Mouse (Mus musculus) gastrocnemius, adult 2 months (tissue): ENCODE measurements around the gene Ipcef1. TPM values are rescaled to one million over a fixed set of nuclear protein-coding genes. Genes with fewer than 3 reads are reported as not detected.

Source experiments
- DNase-seq: peaks from one replicate; pipeline ENCODE4 v3.0.0; 2022
- H3K27ac ChIP-seq: fragments of 200-600 bp; 2 replicates; pipeline ENCODE4 v1.8.1; 2022; ENCODE audit warnings: mild to moderate bottlenecking
- H3K4me3 ChIP-seq: fragments of 200-600 bp; 2 replicates; pipeline ENCODE4 v1.8.1; 2022; ENCODE audit warnings: mild to moderate bottlenecking, moderate library complexity
- CTCF ChIP-seq: fragments of 200-600 bp; IDR thresholded peaks from 2 replicates; pipeline ENCODE4 v1.8.1; 2022; ENCODE audit warnings: antibody characterized with exemption, mild to moderate bottlenecking, moderate library complexity
- intact Hi-C: fragments of 180-260 bp; cut with DNase I; formaldehyde crosslinking; loops from one replicate; pipeline ENCODE4 v1.15.1; 2025
- long read RNA-seq, 2 experiments: library from polyadenylated mRNA; stranded (forward); transcript quantifications; one replicate each; pipeline ENCODE4 v2.0.0; 2021
- total RNA-seq, 2 experiments: library from RNA; stranded (reverse); gene quantifications; 2 replicates each; pipeline ENCODE4 v1.2.3; 2021

The Ipcef1 gene
- total RNA-seq = not detected
- long read RNA-seq, experiment 1 = 0 reads
- long read RNA-seq, experiment 2 = 0 reads

DNA sequence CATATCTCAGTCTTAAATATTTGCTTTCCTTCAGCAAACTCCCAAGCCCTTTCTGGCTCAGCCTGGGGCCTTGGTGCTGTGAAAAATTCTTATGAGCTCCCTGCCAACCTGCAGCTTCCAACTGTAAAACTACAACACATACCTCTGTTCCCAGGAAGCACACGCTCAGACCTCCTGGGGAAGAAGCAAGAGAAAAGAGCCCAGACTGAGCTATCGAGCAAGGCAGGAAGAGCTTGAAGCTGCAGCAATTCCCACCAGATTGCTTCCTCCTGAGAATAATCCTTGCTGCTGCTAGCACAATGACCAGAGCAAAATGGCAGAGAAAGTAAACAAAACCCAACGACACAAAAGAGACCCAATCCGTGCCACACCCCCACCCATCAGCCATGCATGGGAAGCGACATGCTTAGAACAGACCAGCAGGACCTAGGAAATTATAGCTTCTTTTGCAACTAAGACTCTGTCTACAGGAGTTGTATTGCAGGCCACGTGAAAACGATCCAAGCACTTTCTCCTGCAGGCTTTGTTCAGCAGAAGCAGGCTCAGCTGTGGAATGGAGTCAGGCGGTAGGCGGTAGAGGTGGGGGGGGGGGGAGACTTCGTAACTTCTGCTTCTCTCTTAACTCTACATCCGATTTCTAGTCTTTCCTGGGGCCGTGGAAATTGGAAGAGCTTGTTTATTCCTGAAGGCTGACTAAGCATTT is at the start of gene Ipcef1:
Gene Ipcef1 (minus strand): TSS at position 164 of the 703 bp plus-strand sequence.
- Histone ChIP-seq H3K4me3 (no peak within 1 kb of the TSS), H3K27ac (no peak within 1 kb of the TSS)
- no peak for TF ChIP-seq CTCF
- no peak for DNase-seq
- intact Hi-C loops = no loop called here

DNA sequence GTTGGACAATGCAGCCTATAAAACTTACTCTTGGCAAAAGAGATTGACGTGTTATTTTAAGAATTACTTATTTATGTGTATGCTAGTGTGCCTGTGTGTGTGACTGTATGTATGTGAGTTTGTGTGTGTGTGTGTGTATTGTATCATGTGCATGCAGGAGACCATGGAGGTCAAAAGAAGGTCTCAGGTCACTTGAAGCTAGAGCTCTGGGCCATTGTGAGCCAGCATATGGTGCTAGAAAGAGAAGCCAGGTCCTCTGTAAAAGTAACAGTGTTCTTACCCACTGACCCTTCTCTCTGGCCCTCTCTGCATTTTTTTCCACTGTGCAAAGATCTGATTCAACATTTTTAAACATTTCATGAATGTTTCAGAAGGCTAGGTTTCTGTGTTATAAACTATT is 25.7 kb upstream of the Ipcef1 start:
- no peak for DNase-seq
- H3K4me3 ChIP-seq = no peak overlapping the region
- intact Hi-C loops = loop anchor here (2.0 kb wide), 1 partner anchor 193 kb away; no protein-coding TSS in a partner anchor
- no peak for TF ChIP-seq CTCF
- no peak overlapping the region for H3K27ac ChIP-seq

DNA sequence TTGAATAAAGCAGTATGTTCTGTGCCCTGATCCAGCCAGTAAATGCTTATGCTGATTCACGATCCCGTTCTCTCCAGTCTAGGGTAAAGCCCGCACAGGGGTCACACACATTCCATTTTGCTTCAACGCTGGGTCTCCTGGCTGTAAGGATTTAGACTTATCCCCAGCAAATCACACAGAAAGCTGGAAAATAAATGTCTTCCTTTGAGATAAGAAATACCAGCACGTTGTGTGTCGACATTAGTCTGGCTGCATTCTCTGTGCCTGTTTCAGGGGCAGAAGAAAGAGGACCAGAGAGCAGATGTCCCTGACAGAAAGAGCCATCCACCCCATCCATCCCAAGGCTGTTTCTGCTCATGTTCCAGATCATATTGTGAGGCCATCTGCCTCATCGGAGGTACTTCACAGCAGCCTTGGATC is 25.1 kb upstream of the Ipcef1 start:
- intact Hi-C loops = loop anchor here (2.0 kb wide), 1 partner anchor 193 kb away; no protein-coding TSS in a partner anchor
- DNase-seq = no peak
- no peak for TF ChIP-seq CTCF
- no peak overlapping the region for H3K27ac ChIP-seq
- no peak overlapping the region for H3K4me3 ChIP-seq

DNA sequence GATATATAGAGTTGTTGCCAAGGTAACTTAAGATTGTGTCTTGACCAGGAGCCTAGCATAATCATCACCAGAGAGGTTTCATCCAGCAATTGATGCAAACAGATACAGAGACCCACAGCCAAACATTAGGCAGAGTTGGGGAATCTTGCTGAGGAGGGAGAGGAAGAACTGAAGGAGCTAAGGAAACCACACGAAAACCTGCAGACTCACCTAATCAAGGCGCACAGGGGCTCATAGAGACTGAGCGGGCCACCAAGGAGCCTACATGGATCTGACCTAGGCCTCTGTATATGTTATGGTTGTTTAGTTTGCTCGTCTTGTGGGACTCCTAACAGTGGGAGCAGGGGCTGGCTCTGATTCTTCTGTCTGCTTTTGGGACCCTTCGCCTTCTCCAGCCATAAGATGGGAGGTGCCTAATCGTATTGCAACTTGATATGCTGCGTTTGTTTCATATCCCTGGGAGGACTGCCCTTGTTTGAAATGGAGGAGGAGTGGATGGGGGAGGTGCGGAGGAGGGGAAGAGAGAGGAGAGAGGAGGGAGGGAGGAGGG is 24.5 kb upstream of the Ipcef1 start:
- no peak for TF ChIP-seq CTCF
- Histone ChIP-seq H3K4me3 (peak overlapping the region; percentile 40; the same call in 1 of the 2 replicates), H3K27ac (peak overlapping the region; percentile 40; the same call in 1 of the 2 replicates)
- intact Hi-C loops = loop anchor here (2.0 kb wide), 1 partner anchor 192 kb away; no protein-coding TSS in a partner anchor
- no peak for DNase-seq

DNA sequence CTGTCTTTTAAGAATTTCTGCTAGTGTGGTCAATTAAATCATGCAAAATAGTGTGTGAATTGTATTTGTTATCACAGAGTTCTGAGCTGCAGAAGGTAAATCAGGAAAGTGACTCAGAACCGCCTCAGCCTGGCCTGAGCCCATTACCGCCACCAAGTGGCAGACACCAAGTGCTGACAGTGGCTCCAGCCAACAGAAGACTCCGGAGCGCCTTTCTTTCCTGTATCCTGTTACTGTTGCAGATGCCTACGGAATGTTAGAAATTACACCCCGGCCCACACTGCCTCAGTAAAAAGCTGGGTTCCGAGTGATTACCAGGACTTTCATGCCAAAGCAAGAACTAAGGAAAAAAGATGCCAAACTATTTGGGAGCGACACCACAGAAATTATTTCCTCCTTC is 23.9 kb upstream of the Ipcef1 start:
- H3K27ac ChIP-seq = peak overlapping the region; percentile 40; the same call in 1 of the 2 replicates
- peak; percentile 96 for TF ChIP-seq CTCF

DNA sequence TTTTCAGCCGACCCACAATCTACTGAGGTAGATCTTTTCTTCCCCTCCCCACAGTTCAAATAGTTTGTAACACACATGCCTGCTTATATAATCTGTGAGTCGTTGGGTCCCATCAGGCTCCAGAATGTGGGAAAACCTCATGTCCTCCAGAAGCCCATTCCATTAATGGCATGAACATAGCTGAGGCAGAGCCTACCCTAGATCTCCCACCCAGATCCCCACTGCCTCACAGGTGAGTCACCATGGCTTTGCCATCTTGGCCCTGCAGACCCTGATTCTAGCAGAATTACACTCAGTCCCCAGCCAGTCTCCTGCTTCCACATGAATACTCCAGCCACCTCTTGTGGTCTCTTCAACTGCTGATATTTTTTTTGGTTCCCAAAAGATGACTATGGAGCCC is 23.4 kb upstream of the Ipcef1 start:
- intact Hi-C loops = loop anchor here (2.0 kb wide), 1 partner anchor 191 kb away; no protein-coding TSS in a partner anchor
- Histone ChIP-seq H3K4me3 (no peak overlapping the region), H3K27ac (no peak overlapping the region)
- DNase-seq = no peak
- TF ChIP-seq CTCF = no peak

More for the DNA sequence above, 23.9 kb upstream of the Ipcef1 start:
- DNase-seq = peak; percentile 81
- intact Hi-C loops = loop anchor here (2.0 kb wide), 1 partner anchor 191 kb away; no protein-coding TSS in a partner anchor
- peak overlapping the region; percentile 40 for H3K4me3 ChIP-seq

DNA sequence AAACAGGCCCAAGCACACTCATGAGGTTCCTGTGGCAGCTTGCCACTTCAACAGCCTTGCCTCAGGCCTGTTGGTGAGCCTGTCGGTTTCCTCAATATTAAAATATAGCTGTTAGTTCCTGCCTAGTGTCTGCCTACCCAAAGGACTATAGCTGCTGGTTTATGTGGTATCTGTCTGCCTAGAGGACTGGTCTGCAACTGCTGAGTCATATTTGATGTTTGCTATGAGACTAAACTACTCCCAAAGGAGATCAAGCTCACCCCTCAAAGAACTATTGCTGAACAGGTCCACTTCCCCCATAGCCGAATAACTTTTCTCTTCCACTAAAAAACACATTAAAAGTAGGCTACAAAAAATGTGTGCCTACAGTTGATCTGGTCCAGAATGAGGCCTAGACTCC is 22.0 kb upstream of the Ipcef1 start:
- no peak for TF ChIP-seq CTCF
- no peak overlapping the region for H3K4me3 ChIP-seq
- intact Hi-C loops = no loop called here
- no peak for DNase-seq
- no peak overlapping the region for H3K27ac ChIP-seq

DNA sequence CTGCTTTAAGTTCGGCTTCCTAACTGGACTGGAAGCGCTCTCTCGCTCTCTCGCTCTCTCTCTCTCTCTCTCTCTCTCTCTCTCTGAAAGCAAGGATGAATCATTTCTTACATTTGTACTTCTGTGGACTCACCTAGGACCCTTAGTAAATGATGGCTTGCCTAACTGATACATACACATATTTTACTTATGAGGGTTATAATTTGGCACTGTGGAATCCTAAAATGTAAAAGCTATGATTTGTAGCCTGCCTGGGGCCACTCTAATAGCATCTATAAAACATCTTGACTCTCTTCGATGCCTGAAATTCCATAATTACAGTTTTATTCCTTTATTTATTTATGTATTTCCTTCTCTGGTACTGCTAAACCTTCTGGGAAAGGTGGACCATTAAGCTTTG is 18.6 kb upstream of the Ipcef1 start:
- Histone ChIP-seq H3K4me3 (no peak overlapping the region), H3K27ac (no peak overlapping the region)
- no peak for DNase-seq
- no peak for TF ChIP-seq CTCF
- intact Hi-C loops = no loop called here

DNA sequence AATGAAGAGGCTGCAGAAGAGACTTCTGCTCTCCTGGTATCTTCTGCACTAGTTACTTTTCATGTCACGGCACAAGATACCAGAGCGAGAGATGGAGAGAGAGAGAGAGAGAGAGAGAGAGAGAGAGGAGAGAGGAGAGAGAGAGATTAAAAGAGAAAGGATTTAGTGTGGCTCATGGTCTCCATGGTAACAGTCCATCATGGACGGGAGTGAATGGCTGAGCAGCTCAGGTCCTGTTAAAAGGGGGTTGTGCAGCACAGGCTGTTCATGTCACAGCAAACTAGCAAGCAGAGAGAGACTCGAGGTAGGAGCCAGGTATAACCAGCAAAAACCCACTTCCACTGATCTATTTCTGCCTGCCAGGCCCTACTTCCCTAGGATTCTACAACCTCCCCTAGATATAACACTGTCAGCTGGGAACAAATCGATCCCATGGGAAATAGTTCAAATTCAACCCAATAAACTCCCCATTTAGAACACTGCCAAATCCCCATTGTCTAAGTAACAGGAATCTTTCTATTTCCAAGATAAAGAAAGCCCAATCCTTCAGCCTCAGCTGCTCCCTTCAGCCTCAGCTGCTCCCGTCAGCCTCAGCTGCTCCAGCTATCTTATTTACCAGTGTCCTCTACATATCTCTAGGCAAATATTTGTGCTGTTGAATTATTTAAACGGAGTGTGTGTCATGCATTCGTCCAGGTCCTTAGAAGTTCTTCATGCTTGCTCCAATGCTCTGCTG is 18.0 kb upstream of the Ipcef1 start:
- no peak overlapping the region for H3K4me3 ChIP-seq
- intact Hi-C loops = no loop called here
- no peak overlapping the region for H3K27ac ChIP-seq
- no peak for DNase-seq
- no peak for TF ChIP-seq CTCF

DNA sequence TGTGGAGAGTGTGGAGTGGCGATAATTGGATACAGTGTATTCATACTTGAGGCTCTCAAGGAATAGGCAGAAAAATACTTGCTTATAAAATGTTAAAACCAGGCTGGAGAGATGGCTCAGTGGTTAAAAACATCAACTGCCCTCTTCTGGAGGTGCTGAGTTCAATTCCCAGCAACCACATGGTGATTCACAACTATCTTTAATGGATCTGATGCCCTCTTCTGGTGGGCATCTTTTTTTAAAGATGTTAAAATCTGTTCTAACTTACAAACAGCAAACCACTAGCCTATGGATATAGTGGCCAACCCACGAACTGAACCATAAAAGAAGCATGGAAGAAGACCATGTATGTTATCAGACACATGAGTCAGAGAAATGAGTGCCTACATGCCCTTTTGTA is 16.8 kb upstream of the Ipcef1 start:
- DNase-seq = no peak
- H3K4me3 ChIP-seq = no peak overlapping the region
- TF ChIP-seq CTCF = no peak
- intact Hi-C loops = no loop called here
- H3K27ac ChIP-seq = no peak overlapping the region

DNA sequence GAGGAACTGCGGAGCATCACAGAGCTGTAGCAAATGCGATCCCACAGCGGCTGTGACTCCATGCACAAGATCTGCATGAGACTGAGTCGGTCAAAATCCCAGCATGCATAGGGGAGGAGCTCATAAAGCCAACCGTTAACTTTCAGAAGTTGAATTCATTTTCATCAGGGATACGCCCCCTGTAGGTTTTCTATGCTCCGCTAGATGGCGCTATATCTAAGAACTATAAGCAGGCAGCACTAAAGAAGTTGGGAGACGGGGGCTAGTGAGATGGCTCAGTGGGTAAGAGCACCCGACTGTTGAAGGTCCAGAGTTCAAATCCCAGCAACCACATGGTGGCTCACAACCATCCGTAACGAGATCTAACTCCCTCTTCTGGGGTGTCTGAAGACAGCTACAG is 16.3 kb upstream of the Ipcef1 start:
- intact Hi-C loops = no loop called here
- Histone ChIP-seq H3K27ac (no peak overlapping the region), H3K4me3 (no peak overlapping the region)
- DNase-seq = no peak
- peak; percentile 53 for TF ChIP-seq CTCF

DNA sequence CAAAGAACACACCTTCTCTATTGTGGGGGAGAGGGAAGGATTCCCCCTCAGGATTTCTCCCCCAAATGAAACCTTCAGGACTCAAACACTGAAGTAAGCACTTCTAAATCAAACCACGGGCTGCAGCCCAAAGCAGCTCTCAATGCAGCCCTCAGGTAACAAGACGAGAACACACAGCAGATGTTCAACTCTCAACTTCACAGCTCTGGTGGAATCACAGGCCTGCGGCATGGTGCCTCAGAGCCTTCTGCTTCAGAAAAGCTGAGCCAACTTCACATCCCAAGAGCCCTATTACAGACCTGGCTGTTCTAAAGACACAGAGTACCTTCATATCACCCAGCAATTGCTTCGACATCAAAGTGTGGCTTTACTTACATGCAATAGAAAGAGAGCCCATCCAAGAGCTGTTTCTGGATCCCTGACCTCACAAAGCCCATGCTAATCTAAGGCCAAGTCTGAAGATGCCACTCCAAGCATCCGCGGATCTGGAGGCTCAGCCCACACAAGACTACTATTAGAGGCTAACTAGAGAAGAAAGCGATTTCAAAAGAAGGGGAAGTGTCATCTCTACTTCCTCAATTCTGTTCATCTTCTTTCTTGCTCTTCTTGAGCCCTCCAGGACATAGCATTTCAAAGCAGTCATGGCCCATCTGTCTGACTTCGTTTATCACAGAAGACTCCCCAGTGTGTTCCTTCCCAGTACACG is 11.6 kb upstream of the Ipcef1 start:
- intact Hi-C loops = no loop called here
- no peak for TF ChIP-seq CTCF
- H3K4me3 ChIP-seq = no peak overlapping the region
- DNase-seq = no peak
- H3K27ac ChIP-seq = no peak overlapping the region
